Mouse (Mus musculus) bone marrow macrophage, adult 2 months (primary cell): ENCODE data around the gene Rsph10b.

ENCODE experiments used
- CTCF ChIP-seq: IDR thresholded peaks from 2 replicates; pipeline ENCODE4 v1.5.1; 2012; ENCODE audit warnings: low read depth, mild to moderate bottlenecking, low read length, moderate library complexity
- POLR2A ChIP-seq: IDR thresholded peaks from 2 replicates; pipeline ENCODE4 v1.6.1; 2012; ENCODE audit warnings: mild to moderate bottlenecking, low read depth, low read length, borderline replicate concordance

- TF ChIP-seq POLR2A (no peak), CTCF (no peak)
These were observed 42.1 kb upstream of the Rsph10b start for GRCm38 (mm10) chr5:143890741-143891140.
